Mouse (Mus musculus) heart, embryonic 11.5 days (tissue): ENCODE data around the gene Ndc80. TPM values are rescaled to one million over a fixed set of nuclear protein-coding genes. Genes with fewer than 3 reads are reported as not detected.
"Not testable (repeated sequence)": the region's sequence is repeated elsewhere in the genome, so short reads cannot be mapped to it uniquely, and the experiment has no call there.

Experiments used
- ATAC-seq: fragments of 200-750 bp; cut with Nextera tagmentation; replicated peaks from 2 replicates; pipeline ENCODE4 v1.8.0; 2017; ENCODE audit warnings: moderate library complexity; ENCODE audit not compliant: insufficient number of reproducible peaks, low FRiP score, low TSS enrichment
- H3K27ac ChIP-seq: fragments of 300-500 bp; sonication (generic); 2 replicates; pipeline ENCODE4 v1.5.1; 2014; ENCODE audit warnings: mild to moderate bottlenecking, low read depth, low read length
- H3K27me3 ChIP-seq: fragments of 300-500 bp; sonication (generic); 2 replicates; pipeline ENCODE4 v1.6.1; 2014; ENCODE audit warnings: mild to moderate bottlenecking, low read length, mixed read lengths; ENCODE audit not compliant: control insufficient read depth, insufficient read depth
- H3K36me3 ChIP-seq: fragments of 300-500 bp; sonication (generic); 2 replicates; pipeline ENCODE4 v1.6.1; 2014; ENCODE audit warnings: mild to moderate bottlenecking, low read length, moderate library complexity, mixed read lengths; ENCODE audit not compliant: control insufficient read depth, insufficient read depth
- H3K4me1 ChIP-seq: fragments of 300-500 bp; sonication (generic); 2 replicates; pipeline ENCODE4 v1.6.1; 2014; ENCODE audit warnings: low read length; ENCODE audit not compliant: control insufficient read depth, insufficient read depth
- H3K4me2 ChIP-seq: fragments of 300-500 bp; sonication (generic); 2 replicates; pipeline ENCODE4 v1.6.1; 2014; ENCODE audit warnings: mild to moderate bottlenecking, moderate library complexity
- H3K4me3 ChIP-seq: fragments of 300-500 bp; sonication (generic); 2 replicates; pipeline ENCODE4 v1.5.1; 2014; ENCODE audit warnings: low read depth, low read length
- H3K9ac ChIP-seq: fragments of 300-500 bp; sonication (generic); 2 replicates; pipeline ENCODE4 v1.6.1; 2014; ENCODE audit warnings: mild to moderate bottlenecking, low read depth, low read length, moderate library complexity
- H3K9me3 ChIP-seq: fragments of 300-500 bp; sonication (generic); replicated peaks from 2 replicates; pipeline ENCODE4 v1.6.1; 2016; ENCODE audit warnings: low read length; ENCODE audit not compliant: control insufficient read depth
- WGBS: fragments of 180-500 bp; shearing (Covaris S2); extraction: QIAGEN DNeasy Blood & Tissue Kit; methylation state at CpG from one replicate; pipeline ENCODE4 v1.1.7; 2014; ENCODE audit not compliant: insufficient replicate concordance; 5-methylcytosine and 5-hydroxymethylcytosine counted together
- polyA plus RNA-seq: library from polyadenylated mRNA; unstranded; fragments of >200 nt; fragmentation: Nextera tagmentation; extraction: Ambion mirVana; gene quantifications from 2 replicates; pipeline ENCODE4 v1.2.1, GENCODE M21; 2014

The Ndc80 gene
- polyA plus RNA-seq: 41.2 and 42.8 TPM in 2 replicates

DNA sequence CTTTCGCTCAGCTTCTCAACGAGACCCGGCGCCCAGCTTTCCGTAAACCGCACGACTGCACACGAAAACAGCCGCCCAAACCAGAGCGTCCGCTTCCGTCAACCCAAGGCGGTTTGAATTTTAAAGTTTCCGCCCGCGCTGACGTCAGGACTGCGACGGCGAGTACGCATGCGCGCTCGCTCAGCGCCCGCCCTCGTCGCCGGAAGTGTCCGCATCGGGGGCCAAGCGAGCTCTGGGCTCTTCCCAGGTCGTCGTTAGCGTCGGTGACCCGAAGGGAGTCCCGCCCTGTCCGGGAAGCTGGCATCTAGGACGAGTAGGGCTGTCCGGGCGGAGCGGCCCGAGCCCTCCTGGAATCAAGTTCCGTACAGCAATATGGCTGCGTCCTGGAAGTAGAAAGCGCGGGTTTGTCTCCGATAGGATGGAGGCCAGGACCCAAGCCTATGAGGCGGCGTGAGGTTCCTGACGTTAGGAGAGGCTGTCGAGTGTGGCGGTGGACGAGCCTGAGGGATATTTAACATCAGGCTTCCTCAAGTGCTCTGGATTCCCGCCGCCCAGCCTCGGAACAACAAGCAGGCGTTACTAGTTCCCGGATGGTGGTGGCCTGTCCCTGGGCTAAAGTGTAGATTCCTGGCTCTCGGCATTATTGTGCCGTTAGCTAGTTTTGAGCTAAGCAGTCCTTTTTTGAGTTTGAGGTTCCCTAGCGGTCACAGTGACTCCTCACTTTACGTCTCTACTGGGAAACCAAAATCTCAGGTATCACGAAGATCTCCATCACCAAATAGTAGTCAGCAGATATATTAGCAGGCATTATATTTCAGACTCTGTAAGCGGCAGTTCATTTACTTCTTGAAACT is at the start of gene Ndc80:
Gene Ndc80, minus strand, starts transcription at position 147 of the 854 bp plus-strand sequence.
- H3K27ac ChIP-seq: peak within 1 kb of the TSS; percentile 97
- no peaks in the 10 kb centered on the region for H3K9me3 ChIP-seq
- H3K27me3 ChIP-seq: no peaks in the 10 kb centered on the region
- H3K4me3 ChIP-seq: peak within 1 kb of the TSS; percentile 78
- H3K36me3 ChIP-seq: no peaks in the 10 kb centered on the region
- peaks cover 6% of the 10 kb centered on the region; the same call in 1 of the 2 replicates for H3K4me1 ChIP-seq
- H3K9ac ChIP-seq: peak within 1 kb of the TSS; percentile 73
- H3K4me2 ChIP-seq: peak within 1 kb of the TSS; percentile 78
- WGBS: under 1% methylated on average over 66 of the region's 66 CpGs
- peak; percentile 95 for ATAC-seq

DNA sequence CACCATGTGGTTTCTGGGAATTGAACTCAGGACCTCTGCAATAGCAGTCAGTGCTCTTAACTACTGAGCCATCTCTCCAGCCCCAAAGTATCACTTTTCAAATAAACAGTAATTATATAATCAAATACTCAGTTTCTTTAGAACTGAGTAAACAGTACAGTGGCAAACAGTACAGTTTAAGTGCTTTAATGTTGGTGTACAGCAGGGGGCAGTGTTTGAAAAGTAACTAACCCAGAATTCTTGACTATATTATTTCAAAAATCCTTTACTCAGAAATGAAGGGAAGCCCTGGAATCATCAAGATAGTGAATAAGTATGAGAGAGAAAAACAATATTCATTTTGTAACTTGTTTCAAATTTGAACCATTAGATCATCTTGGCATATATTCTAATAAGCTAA is 35.0 kb upstream of the Ndc80 start:
- no peak overlapping the region for H3K4me2 ChIP-seq
- no peak overlapping the region for H3K4me3 ChIP-seq
- no peak overlapping the region for H3K9ac ChIP-seq
- H3K27ac ChIP-seq: no peak overlapping the region
- no peak for ATAC-seq
- no peaks in the 10 kb centered on the region for H3K4me1 ChIP-seq
- H3K27me3 ChIP-seq: no peaks in the 10 kb centered on the region
- no peaks in the 10 kb centered on the region for H3K36me3 ChIP-seq
- H3K9me3 ChIP-seq: no peaks in the 10 kb centered on the region

DNA sequence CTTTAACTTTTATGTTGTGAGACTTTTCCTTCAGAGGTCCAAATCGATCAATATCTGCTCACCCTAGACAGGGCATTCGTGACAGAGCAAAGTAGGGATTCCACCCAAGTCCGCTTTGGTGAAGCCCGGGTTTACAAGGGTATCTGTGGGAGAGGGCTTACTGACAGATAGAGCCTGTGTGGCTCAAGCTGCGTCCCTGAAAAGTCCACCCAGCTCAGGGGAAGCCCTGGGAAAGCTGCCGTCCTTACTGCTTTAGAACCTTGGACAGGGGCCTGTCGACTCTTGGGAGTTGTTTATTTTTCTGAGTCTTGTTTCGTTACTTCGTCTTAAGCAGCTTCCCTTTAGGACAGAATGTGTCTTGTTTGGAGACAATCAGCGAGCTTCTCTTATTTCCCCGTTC is 26.2 kb upstream of the Ndc80 start:
- H3K36me3 ChIP-seq: no peaks in the 10 kb centered on the region
- no peaks in the 10 kb centered on the region for H3K9me3 ChIP-seq
- peak overlapping the region; percentile 56 for H3K4me3 ChIP-seq
- 10% methylated on average over 11 of the region's 11 CpGs for WGBS
- H3K4me1 ChIP-seq: 0 out of 2 replicates have a peak, but pooled peaks cover 4% of the 10 kb centered on the region
- H3K27ac ChIP-seq: no peak overlapping the region
- H3K4me2 ChIP-seq: peak overlapping the region; percentile 91
- no peak for ATAC-seq
- peaks cover 18% of the 10 kb centered on the region for H3K27me3 ChIP-seq
- no peak overlapping the region for H3K9ac ChIP-seq

DNA sequence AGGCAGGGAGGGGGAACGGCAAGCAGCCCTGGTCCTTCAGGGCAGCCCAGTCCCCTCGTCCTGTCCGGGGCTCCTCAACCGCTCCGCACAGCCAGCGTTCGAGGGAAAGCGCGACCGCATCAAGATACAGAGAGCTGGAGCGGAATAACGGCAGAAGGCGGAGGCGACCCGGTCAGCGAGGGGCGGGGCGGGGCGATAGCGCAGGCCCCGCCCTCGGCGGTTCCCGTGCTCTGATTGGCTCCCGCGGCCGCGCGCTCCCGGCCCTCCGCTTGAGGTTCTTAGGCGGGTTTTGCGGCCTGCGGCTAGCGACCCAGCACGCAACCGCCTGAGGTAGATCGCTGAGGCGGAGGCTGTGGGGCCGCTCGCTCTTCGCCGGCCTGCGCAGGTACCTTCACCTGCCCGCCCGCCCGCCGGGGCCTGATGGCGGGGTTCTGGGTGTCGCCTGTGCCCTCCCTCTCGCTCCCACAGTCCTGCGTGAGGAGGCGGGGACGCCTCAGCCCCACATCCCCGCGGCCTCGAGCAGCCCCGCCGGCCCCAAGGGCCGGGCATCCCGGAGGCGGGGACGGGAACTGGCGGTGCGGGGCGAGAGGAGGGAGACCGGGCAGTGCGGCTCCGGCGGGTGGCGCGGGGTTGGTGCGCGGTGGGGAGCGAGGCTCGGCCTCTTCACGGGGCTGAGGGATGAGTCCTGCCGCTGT is 25.2 kb upstream of the Ndc80 start, which contains the start of gene Spdya:
Gene Spdya, plus strand, starts transcription at position 305 of the 695 bp plus-strand sequence.
- peak; percentile 96 for ATAC-seq
- Histone ChIP-seq H3K4me1 (0 out of 2 replicates have a peak, but pooled peaks cover 4% of the 10 kb centered on the region), H3K27me3 (peaks cover 18% of the 10 kb centered on the region), H3K4me3 (peak within 1 kb of the TSS; percentile 56), H3K36me3 (no peaks in the 10 kb centered on the region), H3K9ac (peak within 1 kb of the TSS; percentile 59), H3K4me2 (peak within 1 kb of the TSS; percentile 91), H3K9me3 (no peaks in the 10 kb centered on the region), H3K27ac (no peak within 1 kb of the TSS)
- WGBS: under 1% methylated on average over 71 of the region's 78 CpGs

DNA sequence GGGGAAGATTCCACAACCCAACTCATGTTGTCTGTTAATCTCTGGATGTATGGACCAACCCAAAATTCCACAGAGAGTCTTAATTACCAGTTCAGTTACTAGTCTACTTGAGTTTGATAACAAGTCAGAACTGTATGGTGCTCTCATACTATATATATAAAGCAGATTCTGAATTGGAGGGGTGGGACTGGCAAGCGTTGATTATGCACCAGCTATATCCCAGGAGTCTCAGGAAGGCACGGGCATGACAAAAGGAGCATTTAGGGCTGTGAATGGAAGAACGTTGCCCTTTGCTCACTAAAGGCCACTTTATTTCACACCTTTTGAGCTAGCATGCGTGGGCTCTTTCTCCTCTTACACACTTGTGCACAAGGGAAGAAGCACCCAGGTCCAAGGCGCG is 24.7 kb upstream of the Ndc80 start:
- peaks cover 18% of the 10 kb centered on the region for H3K27me3 ChIP-seq
- no peaks in the 10 kb centered on the region for H3K9me3 ChIP-seq
- peak overlapping the region; percentile 59; the same call in 1 of the 2 replicates for H3K9ac ChIP-seq
- peak overlapping the region; percentile 56 for H3K4me3 ChIP-seq
- 0 out of 2 replicates have a peak, but pooled peaks cover 4% of the 10 kb centered on the region for H3K4me1 ChIP-seq
- no peak for ATAC-seq
- H3K27ac ChIP-seq: no peak overlapping the region
- peak overlapping the region; percentile 91 for H3K4me2 ChIP-seq
- H3K36me3 ChIP-seq: no peaks in the 10 kb centered on the region
- WGBS: 11% methylated on average over 6 of the region's 6 CpGs

DNA sequence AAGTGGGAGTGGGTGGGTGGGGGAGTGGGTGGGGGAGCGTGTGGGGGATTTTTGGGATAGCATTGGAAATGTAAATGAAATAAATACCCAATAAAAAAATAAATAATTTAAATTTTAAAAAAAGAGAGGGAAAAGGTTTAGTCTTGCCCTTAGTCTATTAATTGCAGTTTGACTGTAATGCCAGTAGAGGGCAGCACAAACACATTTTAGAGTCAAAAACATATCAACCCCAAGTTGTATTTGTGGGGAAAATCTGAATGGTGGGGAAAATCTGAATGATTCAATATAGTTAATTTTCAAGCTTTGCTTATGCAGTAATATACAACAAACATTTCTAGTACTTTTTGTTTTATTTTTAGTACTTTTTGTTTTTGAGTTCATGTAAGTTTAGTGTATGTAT is 21.9 kb upstream of the Ndc80 start:
- Histone ChIP-seq H3K4me2 (no peak overlapping the region), H3K36me3 (no peaks in the 10 kb centered on the region), H3K4me1 (0 out of 2 replicates have a peak, but pooled peaks cover 4% of the 10 kb centered on the region), H3K9ac (no peak overlapping the region), H3K27ac (no peak overlapping the region), H3K9me3 (no peaks in the 10 kb centered on the region), H3K27me3 (peaks cover 18% of the 10 kb centered on the region), H3K4me3 (no peak overlapping the region)
- ATAC-seq: no peak
- 0% methylated on average over 1 of the region's 1 CpGs for WGBS

DNA sequence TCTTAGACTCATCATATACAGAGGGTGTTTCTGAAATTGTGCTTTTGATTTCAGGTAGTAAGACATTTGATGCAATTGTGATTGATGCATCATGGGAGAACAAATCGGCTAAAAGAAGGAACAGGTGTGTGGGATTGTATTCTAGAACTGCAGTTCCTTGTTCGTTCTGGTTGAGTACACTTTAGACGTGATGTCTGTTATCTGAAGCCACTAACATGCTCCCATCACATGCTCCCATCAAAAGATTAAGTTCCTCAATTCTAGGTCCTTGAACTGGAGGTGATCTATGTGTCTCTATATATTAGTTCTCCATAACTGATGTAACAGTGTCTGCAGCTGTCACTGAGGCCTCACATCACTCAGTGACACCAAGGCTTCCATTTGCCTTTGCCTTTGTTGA is 10.5 kb upstream of the Ndc80 start:
- H3K9me3 ChIP-seq: no peaks in the 10 kb centered on the region
- WGBS: 79% methylated on average over 3 of the region's 3 CpGs

DNA sequence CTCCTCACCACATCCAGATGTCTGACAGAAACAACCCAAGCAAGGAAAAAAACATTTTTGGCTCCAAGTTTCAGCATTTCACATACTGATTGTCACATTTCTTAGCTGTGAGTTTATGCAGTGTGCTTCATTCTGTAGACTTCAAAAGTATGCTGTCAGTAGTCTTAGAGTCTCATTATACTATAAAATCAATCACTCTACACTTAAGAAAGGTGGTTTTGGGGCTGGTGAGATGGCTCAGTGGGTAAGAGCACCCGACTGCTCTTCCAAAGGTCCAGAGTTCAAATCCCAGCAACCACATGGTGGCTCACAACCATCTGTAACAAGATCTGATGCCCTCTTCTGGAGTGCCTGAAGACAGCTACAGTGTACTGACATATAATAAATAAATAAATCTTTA is 8.9 kb upstream of the Ndc80 start:
- 69% methylated on average over 1 of the region's 1 CpGs for WGBS
- H3K9ac ChIP-seq, H3K9me3 ChIP-seq: not testable (repeated sequence)

More for the DNA sequence above, 10.5 kb upstream of the Ndc80 start:
- no peak for ATAC-seq
- H3K9ac ChIP-seq: no peak overlapping the region
- no peaks in the 10 kb centered on the region for H3K27me3 ChIP-seq
- H3K27ac ChIP-seq: no peak overlapping the region
- no peaks in the 10 kb centered on the region for H3K4me1 ChIP-seq
- H3K36me3 ChIP-seq: no peaks in the 10 kb centered on the region
- H3K4me2 ChIP-seq: no peak overlapping the region
- H3K4me3 ChIP-seq: no peak overlapping the region

More for the DNA sequence above, 8.9 kb upstream of the Ndc80 start:
- H3K4me2 ChIP-seq, H3K27me3 ChIP-seq, H3K27ac ChIP-seq, H3K4me3 ChIP-seq, H3K36me3 ChIP-seq, H3K4me1 ChIP-seq, ATAC-seq: not testable (repeated sequence)
